Mouse (Mus musculus) gastrocnemius, adult 18-20 months (tissue): ENCODE measurements around the gene Rbm18. TPM values are rescaled to one million over a fixed set of nuclear protein-coding genes. Genes with fewer than 3 reads are reported as not detected.

Experiments
- DNase-seq: peaks from one replicate; pipeline ENCODE4 v3.0.0; 2021; ENCODE audit warnings: low spot score
- total RNA-seq, 2 experiments: library from RNA; stranded (reverse); gene quantifications; 2 replicates each; pipeline ENCODE4 v1.2.3; 2021

Rbm18 gene
- total RNA-seq, 2 experiments from 2014 or later = 31.4 to 34.1 TPM

GRCm38 (mm10) chr2:36104956-36105741, 31.4 kb downstream of the Rbm18 start, which contains the start of gene Lhx6:
Gene Lhx6, minus strand, starts transcription at chr2:36105408.
- DNase-seq = no peak

GRCm38 (mm10) chr2:36104436-36104955, 32.1 kb downstream of the Rbm18 start:
- DNase-seq = no peak

- peak; percentile 4 for DNase-seq
These were observed 32.8 kb downstream of the Rbm18 start for GRCm38 (mm10) chr2:36103555-36104367.

- DNase-seq = no peak
These were observed 33.5 kb downstream of the Rbm18 start for GRCm38 (mm10) chr2:36103069-36103554.

- no peak for DNase-seq
These were observed 34.0 kb downstream of the Rbm18 start for GRCm38 (mm10) chr2:36102559-36102946.

GRCm38 (mm10) chr2:36101866-36102558, 34.6 kb downstream of the Rbm18 start:
- no peak for DNase-seq

- no peak for DNase-seq
These were observed 36.8 kb downstream of the Rbm18 start for GRCm38 (mm10) chr2:36099739-36100138.

GRCm38 (mm10) chr2:36098021-36098420, 38.6 kb downstream of the Rbm18 start:
- DNase-seq = no peak

- DNase-seq = no peak
These were observed 39.3 kb downstream of the Rbm18 start for GRCm38 (mm10) chr2:36097129-36097815.

GRCm38 (mm10) chr2:36093914-36094475, 42.6 kb downstream of the Rbm18 start:
- no peak for DNase-seq

- no peak for DNase-seq
These were observed 43.3 kb downstream of the Rbm18 start for GRCm38 (mm10) chr2:36093301-36093700.

- no peak for DNase-seq
These were observed 43.8 kb downstream of the Rbm18 start for GRCm38 (mm10) chr2:36092748-36093147.

GRCm38 (mm10) chr2:36090853-36091741, 45.5 kb downstream of the Rbm18 start:
- peak; percentile 24 for DNase-seq

GRCm38 (mm10) chr2:36089190-36089589, 47.4 kb downstream of the Rbm18 start:
- DNase-seq = no peak

- DNase-seq = no peak
These were observed 51.5 kb downstream of the Rbm18 start for GRCm38 (mm10) chr2:36085041-36085440.

- no peak for DNase-seq
These were observed 53.6 kb downstream of the Rbm18 start for GRCm38 (mm10) chr2:36082802-36083580.

- DNase-seq = no peak
These were observed 55.1 kb downstream of the Rbm18 start for GRCm38 (mm10) chr2:36081446-36081845.

GRCm38 (mm10) chr2:36077160-36077761, 59.3 kb downstream of the Rbm18 start:
- DNase-seq = no peak
